Mouse (Mus musculus): ENCODE data around the gene Zfp592. TPM values are rescaled to one million over a fixed set of nuclear protein-coding genes. Genes with fewer than 3 reads are reported as not detected.

Gene Zfp592
- total RNA-seq, 2 experiments from 2014 or later = 17.3 to 22.6 TPM

- peak; percentile 24 for ATAC-seq (replicated peaks; ENCODE audit: poor library complexity)
These were observed 567 bp downstream of the Zfp592 start for GRCm38 (mm10) chr7:80993834-80994662.

DNA sequence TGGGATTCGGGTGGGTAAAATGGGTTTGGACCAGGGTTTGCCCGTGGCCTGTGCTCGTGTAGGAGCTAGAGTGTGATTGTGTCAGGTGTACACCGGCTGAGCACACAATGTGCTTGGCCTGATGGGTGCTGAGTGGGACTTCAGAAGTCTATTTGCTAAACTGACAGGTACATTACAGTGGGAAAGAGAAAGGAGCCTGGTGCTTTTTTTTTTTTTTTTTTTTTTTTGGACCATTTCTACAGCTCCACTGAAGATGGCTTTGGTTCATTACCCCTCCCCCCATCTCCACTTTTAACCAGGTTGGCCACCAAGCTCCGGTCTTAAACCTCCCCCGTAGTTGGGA lies 1.2 kb downstream of the Zfp592 start:
- ATAC-seq (replicated peaks; ENCODE audit: poor library complexity) = no peak

- ATAC-seq (replicated peaks; ENCODE audit: poor library complexity) = peak; percentile 63
These were observed 2.0 kb downstream of the Zfp592 start for GRCm38 (mm10) chr7:80995266-80996146.

- peak; percentile 18; the same call in 1 of the 2 replicates for ATAC-seq (replicated peaks; ENCODE audit: poor library complexity)
These were observed 4.3 kb downstream of the Zfp592 start for GRCm38 (mm10) chr7:80997776-80998175.

DNA sequence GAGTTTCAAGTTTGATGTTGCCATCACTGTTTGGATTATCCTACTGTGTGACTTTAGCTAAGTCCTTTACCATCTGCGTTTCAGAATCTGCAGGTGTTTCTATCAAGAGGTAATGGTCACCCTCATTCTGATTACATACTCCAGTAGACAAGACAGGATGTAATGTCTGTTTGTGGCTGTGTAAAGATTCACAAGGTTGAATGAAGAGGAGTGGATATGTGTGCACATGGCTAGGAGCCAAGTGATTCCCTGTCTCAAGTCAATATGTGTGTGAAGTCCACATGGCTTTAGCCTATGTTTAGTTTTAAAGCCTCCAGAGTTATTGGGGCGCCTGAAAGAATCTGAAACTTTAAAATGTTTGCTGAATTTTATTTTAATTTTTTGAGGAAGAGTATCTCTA lies 6.1 kb downstream of the Zfp592 start:
- no peak for ATAC-seq (replicated peaks; ENCODE audit: poor library complexity)

DNA sequence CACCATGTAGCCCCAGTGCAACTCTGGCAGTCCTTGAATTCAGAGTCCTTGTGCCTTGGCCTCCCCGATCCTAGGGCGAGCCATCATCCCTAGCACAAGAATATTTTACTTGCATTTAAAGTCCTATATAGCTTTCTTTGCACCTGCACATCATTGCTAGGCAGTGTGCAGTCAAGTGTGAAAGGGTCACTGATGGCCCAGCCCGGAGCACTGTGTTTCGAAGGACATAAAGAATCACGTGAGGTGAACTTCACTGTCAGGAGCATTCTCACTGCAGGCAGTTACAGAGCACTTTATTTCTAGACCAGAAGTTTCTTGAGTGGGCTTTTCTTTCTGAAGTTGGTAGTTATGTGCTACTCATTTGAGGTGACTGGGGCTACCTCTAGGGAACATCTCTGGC lies 8.4 kb downstream of the Zfp592 start:
- ATAC-seq (replicated peaks; ENCODE audit: poor library complexity) = no peak

- ATAC-seq (replicated peaks; ENCODE audit: poor library complexity) = peak; percentile 94
These were observed 11.1 kb downstream of the Zfp592 start for GRCm38 (mm10) chr7:81004556-81005079.

DNA sequence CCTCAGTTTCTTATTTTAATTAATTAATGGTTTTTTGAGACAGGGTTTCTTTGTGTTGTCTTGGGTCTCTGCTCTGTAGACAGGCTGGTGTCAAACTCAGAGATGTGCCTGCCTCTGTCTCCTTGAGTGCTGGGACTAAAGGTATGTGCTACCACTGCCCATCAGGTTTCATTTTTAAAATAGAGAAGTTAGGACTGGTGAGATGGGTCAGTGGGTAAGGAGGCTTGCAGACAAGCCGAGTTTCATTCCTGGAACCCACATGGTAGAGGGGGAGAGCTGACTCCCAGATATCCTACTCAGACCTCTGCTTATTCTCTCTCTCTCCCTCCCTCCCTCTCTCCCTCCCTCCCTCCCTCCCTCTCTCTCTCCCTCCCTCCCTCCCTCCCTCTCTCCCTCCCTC lies 12.5 kb downstream of the Zfp592 start:
- ATAC-seq (replicated peaks; ENCODE audit: poor library complexity) = no peak

DNA sequence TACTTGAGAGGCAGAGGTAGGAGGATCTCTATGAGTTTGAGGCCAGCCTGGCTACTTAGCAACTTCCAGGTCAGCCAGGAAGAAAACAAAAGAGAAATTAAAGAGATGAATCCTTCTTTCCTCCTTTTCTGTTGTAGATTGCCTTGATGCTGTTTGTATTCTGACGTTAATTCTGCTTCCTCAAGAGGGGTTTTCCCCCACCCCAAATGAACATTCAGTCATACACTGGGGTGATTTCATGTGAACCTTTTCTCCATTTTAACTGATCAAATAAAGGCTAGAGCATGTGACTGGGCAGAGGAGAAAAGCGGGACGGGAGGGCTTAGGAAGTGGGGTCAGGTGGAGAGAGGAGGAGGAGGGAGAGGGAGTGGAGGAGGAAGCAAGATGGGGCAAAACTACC lies 14.8 kb downstream of the Zfp592 start:
- ATAC-seq (replicated peaks; ENCODE audit: poor library complexity) = no peak

DNA sequence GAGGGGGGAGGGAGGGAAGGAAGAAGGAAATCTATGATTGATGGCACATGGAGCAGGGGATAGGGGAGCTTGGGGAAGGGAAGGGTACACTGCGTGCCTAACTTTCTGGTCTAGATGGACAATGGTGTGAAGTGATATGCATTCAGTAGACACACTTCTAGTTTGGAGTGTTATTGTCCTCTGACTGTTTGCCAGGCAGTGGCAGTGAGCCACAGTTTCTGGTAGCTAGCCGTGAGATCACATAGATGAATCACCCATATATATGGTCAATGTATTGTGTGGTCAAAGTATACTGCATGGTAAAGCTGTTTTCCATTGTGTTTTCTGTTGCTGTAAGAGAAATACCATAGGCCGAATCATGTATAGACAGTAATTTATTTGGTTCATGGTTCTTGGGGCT lies 18.1 kb downstream of the Zfp592 start:
- ATAC-seq (replicated peaks; ENCODE audit: poor library complexity) = no peak

GRCm38 (mm10) chr7:81020307-81020706 lies 26.8 kb downstream of the Zfp592 start:
- no peak for ATAC-seq (replicated peaks; ENCODE audit: poor library complexity)

DNA sequence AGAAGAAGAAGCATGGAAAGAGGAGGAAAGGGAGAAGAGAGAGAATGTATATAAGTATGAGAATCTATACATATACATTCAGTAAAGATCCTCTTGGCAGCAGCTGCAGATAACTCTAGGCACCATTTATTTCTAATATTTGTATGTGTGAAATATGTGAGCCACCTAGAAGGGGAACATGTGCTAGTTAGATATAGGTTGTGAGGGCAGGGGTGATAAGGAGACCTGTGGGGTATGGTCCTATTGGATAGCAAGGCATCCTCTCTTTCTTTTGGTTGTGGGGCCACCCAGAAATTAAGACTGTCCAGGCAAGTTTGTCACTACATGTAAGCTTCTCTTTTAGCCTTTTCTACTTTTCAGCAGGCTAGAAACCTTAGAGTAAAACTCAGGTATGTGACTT lies 29.2 kb downstream of the Zfp592 start:
- peak; percentile 48; the same call in 1 of the 2 replicates for ATAC-seq (replicated peaks; ENCODE audit: poor library complexity)

GRCm38 (mm10) chr7:81024118-81024517 lies 30.6 kb downstream of the Zfp592 start:
- ATAC-seq (replicated peaks; ENCODE audit: poor library complexity) = peak; percentile 44; the same call in 1 of the 2 replicates

DNA sequence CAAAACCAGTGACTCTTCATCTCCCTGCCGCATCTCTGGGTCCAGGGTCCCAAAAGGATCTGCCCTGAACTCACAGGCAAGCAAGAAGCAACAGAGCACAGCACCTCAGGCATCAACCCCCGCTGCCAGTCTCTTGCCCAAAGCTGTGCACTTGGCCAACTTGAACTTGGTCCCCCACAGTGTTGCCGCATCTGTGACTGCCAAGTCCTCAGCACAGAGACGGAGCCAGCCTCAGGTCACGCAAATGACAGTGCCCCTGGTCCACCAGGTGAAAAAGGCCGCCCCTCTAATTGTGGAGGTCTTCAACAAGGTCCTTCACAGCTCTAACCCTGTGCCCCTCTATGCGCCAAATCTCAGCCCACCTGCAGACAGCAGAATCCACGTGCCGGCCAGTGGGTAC lies 31.2 kb downstream of the Zfp592 start:
- ATAC-seq (replicated peaks; ENCODE audit: poor library complexity) = no peak

GRCm38 (mm10) chr7:81025751-81026150 lies 32.3 kb downstream of the Zfp592 start:
- no peak for ATAC-seq (replicated peaks; ENCODE audit: poor library complexity)

DNA sequence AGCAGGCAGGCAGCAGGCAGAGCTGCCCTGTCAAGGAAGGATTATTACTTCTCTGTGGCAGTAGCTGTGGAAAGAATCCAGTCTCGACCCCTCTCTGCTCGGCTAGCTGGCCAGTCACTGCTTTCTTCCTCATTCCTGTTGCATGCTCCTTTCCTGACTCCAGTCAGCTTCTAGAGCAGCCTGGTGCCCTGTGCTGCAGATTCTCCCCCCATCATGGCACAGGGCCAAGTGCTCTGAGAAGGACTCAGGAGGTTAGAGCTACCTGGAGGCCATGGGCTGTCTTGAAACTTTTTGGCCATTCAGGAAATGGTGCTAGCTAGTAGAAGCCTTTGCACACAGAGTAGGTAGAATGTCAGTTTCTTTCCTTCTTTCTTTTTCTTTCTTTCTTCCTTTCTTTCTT lies 46.2 kb downstream of the Zfp592 start:
- ATAC-seq (replicated peaks; ENCODE audit: poor library complexity) = no peak

DNA sequence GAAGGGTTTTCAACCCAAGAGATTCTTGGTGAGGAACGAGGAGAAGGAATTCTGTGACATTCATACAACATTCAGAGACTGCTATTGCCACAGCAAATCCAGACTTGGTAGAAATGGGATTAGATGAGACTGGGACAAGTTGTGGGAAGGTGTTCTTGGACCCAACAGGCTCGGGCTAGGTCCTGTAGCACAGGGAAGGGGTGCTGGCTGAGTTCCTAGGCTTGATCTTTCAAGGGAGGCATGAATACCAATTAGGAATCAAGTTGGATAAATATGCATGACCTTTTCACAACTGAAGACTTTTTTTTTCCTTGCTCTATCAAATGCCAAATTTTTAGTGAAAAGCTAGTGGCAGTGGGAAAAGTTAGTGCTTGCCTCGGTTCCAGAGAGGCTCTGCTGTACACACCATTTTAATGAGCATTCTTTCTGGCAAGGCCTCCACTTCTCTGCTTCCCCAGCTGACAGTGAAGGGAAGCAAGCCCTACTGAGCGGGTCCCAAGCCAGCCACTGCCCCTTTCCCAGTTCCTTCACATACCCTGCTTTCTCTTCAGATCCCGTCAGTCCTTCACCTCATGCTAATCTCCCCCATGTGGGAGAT lies 49.6 kb downstream of the Zfp592 start:
- ATAC-seq (replicated peaks; ENCODE audit: poor library complexity) = no peak

DNA sequence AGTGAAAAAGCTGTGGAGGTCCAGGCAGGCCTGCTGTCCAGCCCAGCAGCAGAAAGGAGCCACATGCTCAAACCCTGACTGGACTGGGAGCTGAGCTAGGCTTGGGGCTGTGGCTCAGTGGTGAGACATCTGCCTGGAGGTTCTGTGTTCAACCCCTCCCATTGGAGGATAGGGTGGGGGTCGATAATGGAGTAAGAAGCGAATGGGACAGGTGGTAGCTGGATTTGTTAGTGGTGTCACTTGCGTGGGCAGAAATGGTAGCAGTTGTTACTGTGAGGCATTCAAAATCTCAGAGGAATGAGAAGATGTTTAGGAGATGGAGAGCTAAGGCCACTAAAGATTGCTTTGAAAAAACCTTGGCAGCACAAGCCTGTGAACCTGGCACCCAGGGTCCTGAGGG lies 54.4 kb downstream of the Zfp592 start:
- no peak for ATAC-seq (replicated peaks; ENCODE audit: poor library complexity)

- no peak for ATAC-seq (replicated peaks; ENCODE audit: poor library complexity)
These were observed 55.0 kb downstream of the Zfp592 start for GRCm38 (mm10) chr7:81048513-81048912.

GRCm38 (mm10) chr7:81049966-81050365 lies 56.5 kb downstream of the Zfp592 start:
- no peak for ATAC-seq (replicated peaks; ENCODE audit: poor library complexity)

- ATAC-seq (replicated peaks; ENCODE audit: poor library complexity) = no peak
These were observed 62.4 kb downstream of the Zfp592 start for GRCm38 (mm10) chr7:81055709-81056370.

Data from megakaryocyte progenitor cell, adult 5-6 weeks (primary cell).